Mouse (Mus musculus): ENCODE measurements at regions not wholly inside any gene's neighbourhood (a gene's known extent, or its start where the extent isn't known, plus 50 kb on each side); places are given as distances from the start of the nearest gene placed in this dataset.

DNA sequence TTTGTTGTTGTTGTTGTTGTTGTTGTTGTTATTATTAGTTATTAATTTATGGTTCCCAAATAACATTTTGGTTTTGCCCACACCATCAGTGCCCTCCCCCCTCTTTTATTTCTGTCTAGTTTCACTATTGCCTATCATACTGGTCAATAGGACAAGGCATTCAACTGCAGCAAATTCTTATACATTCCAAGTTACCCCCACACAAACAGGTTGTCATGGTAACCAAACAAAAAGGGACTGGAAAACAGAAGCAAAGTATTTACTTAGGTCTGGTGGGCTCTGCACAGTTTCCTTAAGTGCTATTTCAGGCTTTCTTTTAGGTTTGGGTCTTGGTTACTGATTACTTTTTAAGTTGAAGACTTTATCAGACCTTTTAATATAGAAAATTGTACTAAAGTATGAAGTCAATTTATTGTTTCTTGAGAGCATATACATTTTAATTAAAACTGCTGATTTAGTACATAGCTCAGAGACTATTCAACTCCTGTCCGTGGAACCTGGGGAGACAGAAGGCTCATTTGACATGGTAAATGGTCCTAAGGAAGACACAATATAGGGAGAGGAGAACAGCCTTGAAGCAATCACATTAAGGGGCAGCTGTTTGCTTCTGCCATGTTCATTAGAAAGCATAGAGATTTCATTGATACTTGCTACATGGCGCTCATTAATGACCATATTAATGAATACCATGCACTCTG is 90.3 kb downstream of the Brms1l start:
- TF ChIP-seq CTCF (IDR thresholded peaks at IDR 0.05; ENCODE audit: low read depth) (no peak), EP300 (IDR thresholded peaks at IDR 0.05; ENCODE audit: low read depth) (no peak)
